Mouse (Mus musculus) embryonic facial prominence, embryonic 11.5 days (tissue): ENCODE measurements around the gene Celf5. TPM values are rescaled to one million over a fixed set of nuclear protein-coding genes. Genes with fewer than 3 reads are reported as not detected.
A peak's percentile ranks its signal among the peaks of the same experiment; 100 is the strongest.

ENCODE experiments used
- ATAC-seq: fragments of 200-750 bp; cut with Nextera tagmentation; replicated peaks from 2 replicates; pipeline ENCODE4 v1.8.0; 2017; ENCODE audit warnings: low read depth; ENCODE audit not compliant: insufficient number of reproducible peaks, low FRiP score, low TSS enrichment
- DNase-seq: peaks from one replicate; pipeline ENCODE4 v3.0.0-alpha.2; 2015; ENCODE audit warnings: low spot score
- H3K27ac ChIP-seq: fragments of 300-500 bp; sonication (generic); replicated peaks from 2 replicates; pipeline ENCODE4 v1.5.1; 2014; ENCODE audit warnings: mild to moderate bottlenecking, low read depth, low read length, control low read depth
- H3K27me3 ChIP-seq: fragments of 300-500 bp; sonication (generic); 2 replicates; pipeline ENCODE4 v1.6.1; 2014; ENCODE audit warnings: mild to moderate bottlenecking, low read length, moderate library complexity, mixed read lengths; ENCODE audit not compliant: control insufficient read depth, insufficient read depth
- H3K36me3 ChIP-seq: fragments of 300-500 bp; sonication (generic); replicated peaks from 2 replicates; pipeline ENCODE4 v1.6.1; 2014; ENCODE audit warnings: low read depth, mild to moderate bottlenecking, low read length, moderate library complexity, mixed read lengths; ENCODE audit not compliant: control insufficient read depth, insufficient read depth
- H3K4me1 ChIP-seq: fragments of 300-500 bp; sonication (generic); 2 replicates; pipeline ENCODE4 v1.6.1; 2014; ENCODE audit warnings: low read length, mixed read lengths; ENCODE audit not compliant: control insufficient read depth, insufficient read depth
- H3K4me2 ChIP-seq: fragments of 300-500 bp; sonication (generic); 2 replicates; pipeline ENCODE4 v1.6.1; 2014; ENCODE audit warnings: low read depth, mild to moderate bottlenecking, control low read depth, low read length, moderate library complexity
- H3K4me3 ChIP-seq: fragments of 300-500 bp; sonication (generic); 2 replicates; pipeline ENCODE4 v1.5.1; 2014; ENCODE audit warnings: low read depth, low read length, control low read depth
- H3K9ac ChIP-seq: fragments of 300-500 bp; sonication (generic); replicated peaks from 2 replicates; pipeline ENCODE4 v1.6.1; 2014; ENCODE audit warnings: mild to moderate bottlenecking, control low read depth, low read length
- H3K9me3 ChIP-seq: fragments of 300-500 bp; sonication (generic); replicated peaks from 2 replicates; pipeline ENCODE4 v1.6.1; 2016; ENCODE audit warnings: mild to moderate bottlenecking, low read length, inconsistent platforms, mixed read lengths; ENCODE audit not compliant: control insufficient read depth
- WGBS: fragments of 180-500 bp; shearing (Covaris S2); extraction: QIAGEN DNeasy Blood & Tissue Kit; methylation state at CpG from one replicate; pipeline ENCODE4 v1.1.7; 2014; 5-methylcytosine and 5-hydroxymethylcytosine counted together
- polyA plus RNA-seq: library from polyadenylated mRNA; unstranded; fragments of >200 nt; fragmentation: Nextera tagmentation; extraction: Ambion mirVana; gene quantifications from 2 replicates; pipeline ENCODE4 v1.2.1, GENCODE M21; 2014

Celf5 gene
- polyA plus RNA-seq, 1 experiment from 2014 or later: 2.5 TPM

DNA sequence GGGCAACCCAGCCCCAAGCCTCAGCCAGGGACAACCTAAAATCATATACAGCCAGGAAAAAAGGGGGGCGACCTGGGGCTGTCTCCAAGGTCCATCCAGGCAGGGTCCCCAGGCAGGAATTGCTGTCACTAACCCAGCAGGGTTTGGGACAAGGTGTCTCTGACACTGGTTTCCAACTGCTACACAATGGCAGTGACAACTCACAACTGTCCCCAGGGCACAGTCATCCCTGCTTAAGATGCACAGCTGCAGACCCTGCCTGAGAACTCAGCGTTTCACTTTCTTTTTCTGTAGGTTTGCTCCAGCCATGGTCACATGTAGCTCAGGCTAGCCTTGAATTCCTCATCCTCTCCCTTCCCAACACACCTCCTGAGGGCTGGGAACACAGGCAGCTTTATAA lies 53.4 kb downstream of the Celf5 start:
- Histone ChIP-seq H3K9ac (no peak overlapping the region), H3K27me3 (peaks cover 31% of the 10 kb centered on the region), H3K9me3 (no peaks in the 10 kb centered on the region), H3K4me3 (no peak overlapping the region), H3K4me2 (peak overlapping the region; percentile 90), H3K27ac (no peak overlapping the region), H3K4me1 (peaks cover 9% of the 10 kb centered on the region), H3K36me3 (no peaks in the 10 kb centered on the region)
- DNase-seq (no peak), ATAC-seq (no peak)
- WGBS: 21% methylated on average over 2 of the region's 2 CpGs

DNA sequence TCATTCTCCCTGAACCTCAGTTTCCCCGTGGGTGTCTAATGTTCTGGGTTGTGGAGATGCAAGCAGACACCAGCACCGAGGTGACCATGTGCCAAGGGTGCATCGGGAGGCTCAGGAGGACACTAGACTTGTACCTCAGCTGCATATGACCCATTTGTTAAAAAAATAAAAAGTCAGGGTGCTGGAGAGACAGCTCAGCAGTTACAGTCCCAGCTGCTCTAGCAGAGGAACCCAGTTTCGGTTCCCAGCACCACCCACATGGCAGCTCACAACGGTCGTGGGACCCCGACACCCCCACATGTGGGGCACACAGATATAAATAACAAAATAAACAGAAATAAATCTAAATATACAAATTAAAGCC lies 54.0 kb downstream of the Celf5 start:
- no peak overlapping the region for H3K4me2 ChIP-seq
- peaks cover 31% of the 10 kb centered on the region for H3K27me3 ChIP-seq
- WGBS: 87% methylated on average over 7 of the region's 7 CpGs
- DNase-seq (no peak), ATAC-seq (no peak)
- H3K9me3 ChIP-seq: no peaks in the 10 kb centered on the region
- no peak overlapping the region for H3K4me3 ChIP-seq
- H3K4me1 ChIP-seq: peaks cover 9% of the 10 kb centered on the region
- H3K9ac ChIP-seq: no peak overlapping the region
- H3K36me3 ChIP-seq: no peaks in the 10 kb centered on the region
- H3K27ac ChIP-seq: no peak overlapping the region

DNA sequence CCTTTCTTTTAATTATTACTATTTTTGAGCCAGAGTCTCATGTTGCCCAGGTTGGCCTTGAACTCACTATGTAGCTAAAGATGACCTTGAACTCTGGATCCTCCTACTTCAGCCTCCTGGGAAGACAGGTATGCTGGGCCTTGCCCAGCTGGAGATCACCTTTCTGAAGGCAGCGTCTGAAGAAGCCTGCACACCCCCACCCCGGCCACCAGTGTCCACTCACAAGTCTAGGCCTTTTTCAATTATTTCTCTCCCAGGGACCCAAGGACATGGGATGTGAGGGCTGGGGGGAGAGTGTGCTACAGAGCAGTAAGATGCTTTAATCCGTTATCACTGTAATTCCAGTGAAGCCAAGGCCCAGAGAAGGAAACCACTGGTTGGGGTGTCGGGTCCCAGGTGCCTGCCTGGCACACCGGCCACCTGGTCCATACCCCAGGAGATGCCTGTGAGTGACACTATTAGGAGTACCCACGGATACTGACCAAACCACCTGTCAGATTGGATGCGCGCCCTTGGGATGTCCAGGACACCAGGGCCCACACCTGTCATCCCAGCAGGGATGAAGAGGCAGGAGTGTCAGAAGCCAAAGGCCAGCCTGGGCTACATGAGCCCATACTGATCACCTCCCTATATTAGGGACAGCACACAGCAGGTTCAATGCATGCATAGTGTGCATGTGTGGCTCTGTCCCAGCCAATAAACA lies 54.6 kb downstream of the Celf5 start:
- no peak overlapping the region for H3K4me3 ChIP-seq
- WGBS: 76% methylated on average over 8 of the region's 8 CpGs
- ATAC-seq: no peak
- DNase-seq: no peak
- no peak overlapping the region for H3K27ac ChIP-seq
- H3K27me3 ChIP-seq: peaks cover 31% of the 10 kb centered on the region
- H3K4me1 ChIP-seq: peaks cover 6% of the 10 kb centered on the region
- no peak overlapping the region for H3K9ac ChIP-seq
- no peaks in the 10 kb centered on the region for H3K36me3 ChIP-seq
- H3K9me3 ChIP-seq: no peaks in the 10 kb centered on the region
- no peak overlapping the region for H3K4me2 ChIP-seq

- Histone ChIP-seq H3K4me1 (peaks cover 6% of the 10 kb centered on the region), H3K36me3 (no peaks in the 10 kb centered on the region), H3K4me2 (peak overlapping the region; percentile 74), H3K4me3 (peak overlapping the region; percentile 41), H3K9ac (peak overlapping the region; percentile 62; the same call in 1 of the 2 replicates), H3K9me3 (no peaks in the 10 kb centered on the region), H3K27ac (no peak overlapping the region), H3K27me3 (peaks cover 31% of the 10 kb centered on the region)
- DNase-seq: no peak
- ATAC-seq: no peak
- WGBS: 27% methylated on average over 3 of the region's 3 CpGs
Measured at GRCm38 (mm10) chr10:81427327-81427726, 55.2 kb downstream of the Celf5 start.

- peaks cover 31% of the 10 kb centered on the region for H3K27me3 ChIP-seq
- H3K36me3 ChIP-seq: no peaks in the 10 kb centered on the region
- peak overlapping the region; percentile 41 for H3K4me3 ChIP-seq
- peak overlapping the region; percentile 62 for H3K9ac ChIP-seq
- no peaks in the 10 kb centered on the region for H3K9me3 ChIP-seq
- H3K27ac ChIP-seq: no peak overlapping the region
- H3K4me1 ChIP-seq: peaks cover 6% of the 10 kb centered on the region
- no peak for ATAC-seq
- DNase-seq: no peak
- H3K4me2 ChIP-seq: peak overlapping the region; percentile 74
- WGBS: 2% methylated on average over 38 of the region's 38 CpGs
Measured at GRCm38 (mm10) chr10:81426897-81427296, 55.6 kb downstream of the Celf5 start.

GRCm38 (mm10) chr10:81426081-81426671 lies 56.3 kb downstream of the Celf5 start:
- Histone ChIP-seq H3K36me3 (no peaks in the 10 kb centered on the region), H3K4me1 (peaks cover 6% of the 10 kb centered on the region), H3K27ac (no peak overlapping the region), H3K9ac (peak overlapping the region; percentile 62), H3K4me2 (peak overlapping the region; percentile 74), H3K9me3 (no peaks in the 10 kb centered on the region), H3K4me3 (peak overlapping the region; percentile 41), H3K27me3 (peaks cover 31% of the 10 kb centered on the region)
- ATAC-seq (no peak), DNase-seq (no peak)
- 1% methylated on average over 13 of the region's 33 CpGs for WGBS

DNA sequence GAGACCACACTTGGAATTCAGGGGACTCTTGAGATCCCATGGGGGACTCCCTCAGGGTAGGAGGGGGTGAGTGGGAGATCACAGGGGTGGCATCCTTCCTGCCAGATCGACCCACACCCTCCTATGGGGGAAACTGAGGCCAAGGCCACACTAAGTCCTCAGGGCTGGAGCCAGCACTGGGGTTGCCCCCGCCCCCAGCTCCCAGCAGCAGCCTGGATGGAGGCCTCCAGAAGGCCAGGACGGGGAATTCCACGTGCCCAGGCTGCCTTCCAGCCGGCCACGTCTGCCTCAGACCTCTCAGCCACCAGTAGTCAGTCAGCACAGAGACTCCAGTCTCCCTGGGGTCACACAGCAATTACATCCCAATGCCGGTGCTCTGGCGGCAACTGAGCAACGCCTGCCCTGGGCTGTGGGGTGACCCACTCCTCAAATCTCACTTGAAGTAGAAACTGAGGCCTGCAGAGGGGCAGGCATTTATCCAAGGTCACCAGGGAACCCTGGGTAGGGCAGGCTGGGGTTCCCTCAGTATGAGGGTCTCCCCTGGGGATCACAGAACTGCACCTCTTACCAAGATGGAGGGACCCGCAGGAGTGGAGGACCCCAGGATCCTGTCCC lies 57.2 kb downstream of the Celf5 start:
- WGBS: 19% methylated on average over 10 of the region's 10 CpGs

More for the DNA sequence above, 57.2 kb downstream of the Celf5 start:
- Histone ChIP-seq H3K4me3 (no peak overlapping the region), H3K4me1 (peaks cover 6% of the 10 kb centered on the region), H3K9ac (peak overlapping the region; percentile 25; the same call in 1 of the 2 replicates), H3K27me3 (peaks cover 31% of the 10 kb centered on the region), H3K36me3 (no peaks in the 10 kb centered on the region), H3K9me3 (no peaks in the 10 kb centered on the region), H3K27ac (no peak overlapping the region), H3K4me2 (peak overlapping the region; percentile 74)
- ATAC-seq (no peak), DNase-seq (no peak)
